16 mouse cellular contexts compared by ENCODE assay signal in genomic region chr3:109308468-109308867, GRCm38 (mm10).
"Had no signal": no experiment of that assay in that cellular context is flagged by ENCODE, and none has a peak within 500 bp of the region (broad histone marks: within the 10 kb centered on the region; RNA-seq: fewer than 3 reads in every experiment).

No protein-coding gene starts in this region.

- H3K4me1 ChIP-seq: liver, embryonic 15.5 days; midbrain, embryonic 10.5 days; neural tube, embryonic 12.5 days; stomach, embryonic 15.5 days had no signal

- DNase-seq: kidney, postnatal 10 days; kidney, postnatal 4 days; lung, adult 2 months; lung, postnatal 4 days; midbrain, embryonic 14.5 days; retina, postnatal 1 day; right cerebral cortex, postnatal 4 days; thymus, adult 2 months; thymus, postnatal 25 days had no signal

- H3K27ac ChIP-seq: layer of hippocampus, adult 2 months; limb, embryonic 12.5 days; liver, embryonic 15.5 days; midbrain, embryonic 10.5 days; neural tube, embryonic 12.5 days; stomach, embryonic 15.5 days had no signal

- H3K36me3 ChIP-seq: limb, embryonic 12.5 days; liver, embryonic 15.5 days; midbrain, embryonic 10.5 days; neural tube, embryonic 12.5 days; stomach, embryonic 15.5 days had no signal

- H3K27me3 ChIP-seq: limb, embryonic 12.5 days; liver, embryonic 15.5 days; neural tube, embryonic 12.5 days; stomach, embryonic 15.5 days had no signal

- H3K4me2 ChIP-seq: limb, embryonic 12.5 days; liver, embryonic 15.5 days; neural tube, embryonic 12.5 days; stomach, embryonic 15.5 days had no signal

- H3K4me3 ChIP-seq: layer of hippocampus, adult 2 months; limb, embryonic 12.5 days; liver, embryonic 15.5 days; midbrain, embryonic 10.5 days; neural tube, embryonic 12.5 days; stomach, embryonic 15.5 days had no signal

- H3K9me3 ChIP-seq: limb, embryonic 12.5 days; liver, embryonic 15.5 days; midbrain, embryonic 10.5 days; neural tube, embryonic 12.5 days; stomach, embryonic 15.5 days had no signal

- ATAC-seq: lung, postnatal 0 days had no signal

- H3K9ac ChIP-seq: limb, embryonic 12.5 days; liver, embryonic 15.5 days; neural tube, embryonic 12.5 days; stomach, embryonic 15.5 days had no signal
